Mouse (Mus musculus) 3T3-L1 (cell line): Measurements from ENCODE around the gene Idi1.
"Not testable (repeated sequence)": the region's sequence is repeated elsewhere in the genome, so short reads cannot be mapped to it uniquely, and the experiment has no call there.

Source experiments
- DNase-seq: peaks from one replicate; pipeline ENCODE4 v3.0.0-alpha.2; 2015; ENCODE audit warnings: low read depth, low spot score

Idi1 gene

GRCm38 (mm10) chr13:8886185-8886560 is 872 bp downstream of the Idi1 start:
- no peak for DNase-seq

DNA sequence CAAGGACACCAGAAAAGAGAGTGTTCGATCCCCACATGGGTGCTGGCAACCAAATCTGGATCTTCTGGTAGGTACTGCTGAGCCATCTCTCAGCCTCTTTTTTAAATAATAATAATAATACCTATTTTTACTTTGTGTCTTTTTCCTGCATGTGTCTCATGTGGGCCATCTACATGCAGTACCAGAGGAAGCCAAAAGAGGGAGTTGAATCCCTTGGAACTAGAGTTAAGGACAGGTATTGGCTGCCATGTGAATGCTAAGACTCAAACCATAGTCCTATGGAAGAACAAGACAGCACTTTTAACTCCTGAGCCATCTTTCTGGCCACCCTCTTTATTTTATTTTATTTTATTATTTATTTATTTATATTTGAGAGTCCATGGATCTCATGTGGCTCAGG is 3.3 kb downstream of the Idi1 start:
- peak; percentile 72 for DNase-seq

GRCm38 (mm10) chr13:8905986-8906385 is 20.7 kb downstream of the Idi1 start:
- not testable (repeated sequence) for DNase-seq

DNA sequence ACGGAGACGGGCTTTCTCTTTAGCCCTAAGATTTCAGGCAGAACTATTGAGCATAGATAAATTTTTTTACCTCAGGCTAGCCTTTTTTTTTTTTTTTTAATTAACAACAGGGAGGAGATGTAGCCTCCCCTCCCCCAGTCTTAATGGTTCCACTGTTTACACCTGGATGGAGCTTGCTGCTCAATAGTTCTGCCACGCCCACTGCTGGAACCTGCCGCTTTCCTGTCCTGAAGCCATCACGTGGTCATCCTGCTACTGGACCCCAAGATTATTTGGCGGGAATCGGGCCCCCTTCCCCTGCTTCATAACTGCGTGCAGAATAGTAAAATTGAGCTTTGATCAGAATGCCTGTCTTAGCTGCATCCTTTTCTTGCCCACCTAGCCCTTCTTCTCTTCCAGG is 28.6 kb downstream of the Idi1 start:
- DNase-seq, result not testable (repeated sequence)

GRCm38 (mm10) chr13:8933499-8933898 is 48.2 kb downstream of the Idi1 start:
- no peak for DNase-seq

DNA sequence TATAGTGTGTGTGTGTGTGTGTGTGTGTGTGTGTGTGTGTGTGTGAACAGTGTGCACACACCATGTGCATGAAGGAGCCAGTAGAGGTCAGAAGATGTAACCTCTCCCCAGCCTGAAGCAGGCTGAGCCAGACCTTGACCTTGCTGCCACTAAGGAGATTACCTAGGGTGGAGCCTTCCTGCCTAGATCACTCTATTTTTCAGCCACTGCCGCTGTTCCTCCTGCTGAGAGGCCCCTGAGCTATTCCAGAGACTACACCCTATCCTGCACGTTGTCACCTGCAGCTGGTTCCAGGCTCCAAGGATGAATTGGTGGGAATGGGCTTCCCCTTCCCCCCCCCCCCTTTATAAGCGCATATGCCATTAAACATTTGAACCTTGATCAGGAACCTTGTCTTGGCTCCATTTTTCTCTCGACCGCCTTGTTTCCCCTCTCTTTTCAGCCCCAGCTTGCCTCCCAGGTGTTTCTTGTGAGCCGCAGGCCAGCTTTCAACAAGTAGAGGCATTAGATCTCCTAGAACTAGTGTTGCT is 52.4 kb downstream of the Idi1 start:
- not testable (repeated sequence) for DNase-seq

GRCm38 (mm10) chr13:8941110-8941509 is 55.8 kb downstream of the Idi1 start:
- not testable (repeated sequence) for DNase-seq

GRCm38 (mm10) chr13:8941701-8942100 is 56.4 kb downstream of the Idi1 start:
- DNase-seq, result not testable (repeated sequence)
